Mouse (Mus musculus): ENCODE data around the gene Usp33. TPM values are rescaled to one million over a fixed set of nuclear protein-coding genes. Genes with fewer than 3 reads are reported as not detected.
"Not testable (repeated sequence)": the region's sequence is repeated elsewhere in the genome, so short reads cannot be mapped to it uniquely, and the experiment has no call there.

Gene Usp33
- polyA plus RNA-seq, 1 experiment: 0.37 TPM

DNA sequence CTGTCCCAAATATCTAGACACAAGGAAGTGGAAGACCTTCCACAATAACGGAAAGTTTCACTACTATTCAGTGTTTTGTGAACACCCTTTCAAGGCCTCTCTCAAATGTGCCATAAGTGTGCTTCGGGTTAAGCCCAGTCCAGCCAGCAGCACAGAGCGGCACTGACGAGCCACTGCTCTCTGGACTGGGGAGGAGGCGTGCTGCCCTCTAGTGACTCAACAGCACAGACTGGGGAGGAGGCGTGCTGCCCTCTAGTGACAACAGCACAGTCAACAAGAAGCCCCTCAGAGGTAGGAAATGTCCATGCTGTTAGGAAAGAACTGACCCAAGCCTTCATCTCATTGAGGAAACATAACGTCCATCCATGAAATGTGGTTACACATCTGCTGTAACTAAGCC is 30.7 kb upstream of the Usp33 start:
- H3K9me3 ChIP-seq (ENCODE audit: control insufficient read depth, low read length): peaks cover 7% of the 10 kb centered on the region

DNA sequence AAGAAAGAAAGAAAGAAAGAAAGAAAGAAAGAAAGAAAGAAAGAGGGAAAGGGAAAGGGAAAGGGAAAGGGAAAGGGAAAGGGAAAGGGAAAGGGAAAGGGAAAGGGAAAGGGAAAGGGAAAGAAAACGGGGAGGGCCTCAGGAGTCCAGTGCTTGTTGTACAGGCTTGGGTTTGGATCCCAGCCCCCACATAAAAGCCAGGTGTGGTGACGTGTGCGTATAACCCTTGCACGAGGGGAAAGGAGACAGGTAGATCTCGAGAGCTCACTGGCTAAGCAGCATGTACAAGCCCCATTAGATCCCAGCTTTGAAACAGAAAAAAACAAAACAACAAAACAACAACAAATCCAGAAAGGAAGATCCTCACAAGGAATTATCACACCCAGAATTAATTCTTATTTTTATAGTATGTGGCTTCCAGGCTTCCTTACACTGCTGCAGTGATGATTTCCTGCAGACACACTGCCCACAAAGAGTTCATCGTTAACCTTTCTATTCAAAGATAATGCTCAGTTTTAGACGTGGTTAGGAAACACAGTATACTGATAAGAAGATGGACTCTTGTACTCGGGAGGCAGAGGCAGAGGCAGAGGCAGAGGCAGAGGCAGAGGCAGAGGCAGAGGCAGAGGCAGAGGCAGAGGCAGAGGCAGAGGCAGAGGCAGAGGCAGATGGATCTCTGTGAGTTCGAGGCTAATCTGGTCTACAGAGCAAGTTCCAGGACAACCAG is 29.7 kb upstream of the Usp33 start:
- peaks cover 21% of the 10 kb centered on the region for H3K36me3 ChIP-seq (ENCODE audit: control insufficient read depth)
- H3K4me3 ChIP-seq (replicated peaks); H3K27me3 ChIP-seq (ENCODE audit: control insufficient read depth); H3K9me3 ChIP-seq (ENCODE audit: control insufficient read depth, low read length); H3K4me1 ChIP-seq (ENCODE audit: control insufficient read depth): not testable (repeated sequence)

More for the DNA sequence above, 30.7 kb upstream of the Usp33 start:
- no peak overlapping the region for H3K4me3 ChIP-seq (replicated peaks)
- TF ChIP-seq TAL1 (IDR thresholded peaks at IDR 0.05; ENCODE audit: low read length): no peak
- TF ChIP-seq GATA1 (IDR thresholded peaks at IDR 0.05; ENCODE audit: low read length): no peak
- peaks cover 15% of the 10 kb centered on the region for H3K36me3 ChIP-seq (ENCODE audit: control insufficient read depth)
- no peaks in the 10 kb centered on the region for H3K27me3 ChIP-seq (ENCODE audit: control insufficient read depth)
- H3K4me1 ChIP-seq (ENCODE audit: control insufficient read depth): peaks cover 3% of the 10 kb centered on the region

- peaks cover 14% of the 10 kb centered on the region for H3K36me3 ChIP-seq (ENCODE audit: control insufficient read depth)
- no peak overlapping the region for H3K4me3 ChIP-seq (replicated peaks)
- H3K4me1 ChIP-seq (ENCODE audit: control insufficient read depth): no peaks in the 10 kb centered on the region
- no peaks in the 10 kb centered on the region for H3K9me3 ChIP-seq (ENCODE audit: control insufficient read depth, low read length)
- TF ChIP-seq TAL1 (IDR thresholded peaks at IDR 0.05; ENCODE audit: low read length) (no peak), GATA1 (IDR thresholded peaks at IDR 0.05; ENCODE audit: low read length) (no peak)
- no peaks in the 10 kb centered on the region for H3K27me3 ChIP-seq (ENCODE audit: control insufficient read depth)
Observed at GRCm38 (mm10) chr3:152320972-152321645, 25.2 kb upstream of the Usp33 start.

GRCm38 (mm10) chr3:152321765-152322547 is 24.3 kb upstream of the Usp33 start:
- H3K27me3 ChIP-seq (ENCODE audit: control insufficient read depth): no peaks in the 10 kb centered on the region
- TF ChIP-seq TAL1 (IDR thresholded peaks at IDR 0.05; ENCODE audit: low read length) (no peak), GATA1 (IDR thresholded peaks at IDR 0.05; ENCODE audit: low read length) (no peak)
- no peak overlapping the region for H3K4me3 ChIP-seq (replicated peaks)
- no peaks in the 10 kb centered on the region for H3K4me1 ChIP-seq (ENCODE audit: control insufficient read depth)
- peaks cover 14% of the 10 kb centered on the region for H3K36me3 ChIP-seq (ENCODE audit: control insufficient read depth)
- H3K9me3 ChIP-seq (ENCODE audit: control insufficient read depth, low read length): no peaks in the 10 kb centered on the region

- Histone ChIP-seq H3K9me3 (ENCODE audit: control insufficient read depth, low read length) (no peaks in the 10 kb centered on the region), H3K36me3 (ENCODE audit: control insufficient read depth) (peaks cover 37% of the 10 kb centered on the region), H3K4me1 (ENCODE audit: control insufficient read depth) (no peaks in the 10 kb centered on the region), H3K27me3 (ENCODE audit: control insufficient read depth) (no peaks in the 10 kb centered on the region), H3K4me3 (replicated peaks) (no peak overlapping the region)
- TF ChIP-seq GATA1 (IDR thresholded peaks at IDR 0.05; ENCODE audit: low read length): no peak
Observed at GRCm38 (mm10) chr3:152332104-152332503, 14.2 kb upstream of the Usp33 start.

DNA sequence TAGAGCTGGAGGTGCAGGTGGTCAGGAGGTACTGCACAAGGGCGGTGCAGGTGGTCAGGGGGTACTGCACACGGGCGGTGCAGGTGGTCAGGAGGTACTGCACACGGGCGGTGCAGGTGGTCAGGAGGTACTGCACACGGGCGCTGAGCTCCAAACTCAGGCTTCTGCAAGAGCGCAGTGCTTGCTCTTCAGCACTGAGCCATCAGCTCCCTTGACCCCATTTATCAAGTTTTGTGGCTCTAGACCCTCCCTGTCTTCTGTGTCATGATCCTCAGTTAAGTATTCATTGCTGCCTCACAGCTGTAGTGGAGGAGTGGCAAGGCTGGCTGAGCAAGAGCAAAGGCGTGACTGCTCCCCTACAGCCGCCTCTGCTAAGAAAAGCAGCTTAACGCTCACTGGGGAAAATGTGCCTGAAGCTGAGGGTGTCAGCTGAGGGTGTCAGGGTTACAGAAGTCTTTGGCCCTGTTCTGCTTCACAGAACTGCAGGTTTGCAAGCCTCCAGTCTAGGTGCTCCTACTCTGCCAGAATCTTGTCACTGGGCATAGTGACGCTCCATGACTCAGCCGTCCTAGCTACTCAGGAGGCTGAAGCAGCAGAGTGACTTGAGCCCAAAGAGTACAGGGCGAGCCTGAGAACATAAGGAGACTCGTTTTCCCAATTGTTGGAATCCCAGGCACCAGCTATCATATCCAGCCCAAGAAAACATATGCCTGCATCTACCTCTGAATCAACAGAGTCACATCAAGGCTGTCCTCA is 13.6 kb upstream of the Usp33 start:
- Histone ChIP-seq H3K27me3 (ENCODE audit: control insufficient read depth) (no peaks in the 10 kb centered on the region), H3K4me3 (replicated peaks) (no peak overlapping the region), H3K36me3 (ENCODE audit: control insufficient read depth) (peaks cover 43% of the 10 kb centered on the region), H3K9me3 (ENCODE audit: control insufficient read depth, low read length) (no peaks in the 10 kb centered on the region), H3K4me1 (ENCODE audit: control insufficient read depth) (no peaks in the 10 kb centered on the region)
- TF ChIP-seq GATA1 (IDR thresholded peaks at IDR 0.05; ENCODE audit: low read length): no peak
- no peak for TF ChIP-seq TAL1 (IDR thresholded peaks at IDR 0.05; ENCODE audit: low read length)

DNA sequence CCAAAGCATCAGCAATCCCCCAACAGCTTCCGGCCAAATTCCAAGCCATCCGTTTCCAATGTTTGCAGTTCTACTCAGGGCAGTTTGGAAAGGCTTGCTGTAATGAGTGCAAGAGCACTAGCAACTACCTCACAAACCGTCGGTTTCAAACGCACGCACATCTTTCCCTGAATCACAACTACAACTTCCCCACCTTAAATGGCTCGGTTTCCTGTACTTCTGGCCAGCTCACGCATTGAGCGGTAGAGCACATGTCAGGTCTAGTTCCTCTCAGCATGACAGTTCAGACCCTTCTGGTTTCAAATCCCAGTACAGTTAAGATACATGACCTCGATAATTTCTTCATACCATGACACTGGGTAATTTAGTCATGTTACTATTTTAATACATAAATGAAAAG is 12.6 kb upstream of the Usp33 start:
- no peaks in the 10 kb centered on the region for H3K9me3 ChIP-seq (ENCODE audit: control insufficient read depth, low read length)
- H3K4me3 ChIP-seq (replicated peaks): no peak overlapping the region
- H3K4me1 ChIP-seq (ENCODE audit: control insufficient read depth): no peaks in the 10 kb centered on the region
- TF ChIP-seq GATA1 (IDR thresholded peaks at IDR 0.05; ENCODE audit: low read length) (no peak), TAL1 (IDR thresholded peaks at IDR 0.05; ENCODE audit: low read length) (no peak)
- no peaks in the 10 kb centered on the region for H3K27me3 ChIP-seq (ENCODE audit: control insufficient read depth)
- H3K36me3 ChIP-seq (ENCODE audit: control insufficient read depth): peaks cover 43% of the 10 kb centered on the region

GRCm38 (mm10) chr3:152336085-152336484 is 10.2 kb upstream of the Usp33 start:
- Histone ChIP-seq H3K36me3 (ENCODE audit: control insufficient read depth) (peaks cover 43% of the 10 kb centered on the region), H3K4me3 (replicated peaks) (no peak overlapping the region), H3K4me1 (ENCODE audit: control insufficient read depth) (peaks cover 16% of the 10 kb centered on the region), H3K27me3 (ENCODE audit: control insufficient read depth) (no peaks in the 10 kb centered on the region), H3K9me3 (ENCODE audit: control insufficient read depth, low read length) (no peaks in the 10 kb centered on the region)
- TF ChIP-seq GATA1 (IDR thresholded peaks at IDR 0.05; ENCODE audit: low read length): no peak
- no peak for TF ChIP-seq TAL1 (IDR thresholded peaks at IDR 0.05; ENCODE audit: low read length)

All from erythroblast, embryonic 14.5 days (primary cell).